Mouse (Mus musculus) kidney, embryonic 16.5 days (tissue): ENCODE results near the gene Cmya5. TPM values are rescaled to one million over a fixed set of nuclear protein-coding genes. Genes with fewer than 3 reads are reported as not detected.
A peak's percentile ranks its signal among the peaks of the same experiment; 100 is the strongest.
"Not testable (repeated sequence)": the region's sequence is repeated elsewhere in the genome, so short reads cannot be mapped to it uniquely, and the experiment has no call there.

Experiments used
- ATAC-seq: fragments of 200-750 bp; cut with Nextera tagmentation; 2 replicates; pipeline ENCODE4 v1.8.0; 2017; ENCODE audit warnings: moderate TSS enrichment; ENCODE audit not compliant: low FRiP score, low TSS enrichment
- H3K27ac ChIP-seq: fragments of 300-500 bp; sonication (generic); 2 replicates; pipeline ENCODE4 v1.5.1; 2014; ENCODE audit warnings: low read length
- H3K27me3 ChIP-seq: fragments of 300-500 bp; sonication (generic); 2 replicates; pipeline ENCODE4 v1.6.1; 2014; ENCODE audit warnings: low read length, control low read depth, mixed read lengths; ENCODE audit not compliant: insufficient read depth
- H3K36me3 ChIP-seq: fragments of 300-500 bp; sonication (generic); 2 replicates; pipeline ENCODE4 v1.6.1; 2014; ENCODE audit warnings: low read length, control low read depth, mixed read lengths; ENCODE audit not compliant: insufficient read depth
- H3K4me1 ChIP-seq: fragments of 300-500 bp; sonication (generic); 2 replicates; pipeline ENCODE4 v1.6.1; 2014; ENCODE audit warnings: low read length, control low read depth, mixed read lengths; ENCODE audit not compliant: insufficient read depth
- H3K4me2 ChIP-seq: fragments of 300-500 bp; sonication (generic); replicated peaks from 2 replicates; pipeline ENCODE4 v1.6.1; 2014; ENCODE audit warnings: low read depth, low read length
- H3K4me3 ChIP-seq: fragments of 300-500 bp; sonication (generic); 2 replicates; pipeline ENCODE4 v1.5.1; 2014; ENCODE audit warnings: mild to moderate bottlenecking, low read length
- H3K9ac ChIP-seq: fragments of 300-500 bp; sonication (generic); replicated peaks from 2 replicates; pipeline ENCODE4 v1.6.1; 2014; ENCODE audit warnings: low read length
- H3K9me3 ChIP-seq: fragments of 300-500 bp; sonication (generic); 2 replicates; pipeline ENCODE4 v1.6.1; 2016; ENCODE audit warnings: low read length, control low read depth
- WGBS: fragments of 180-500 bp; shearing (Covaris S2); extraction: QIAGEN DNeasy Blood & Tissue Kit; methylation state at CpG from one replicate; pipeline ENCODE4 v1.1.7; 2014; 5-methylcytosine and 5-hydroxymethylcytosine counted together
- polyA plus RNA-seq: library from polyadenylated mRNA; unstranded; fragments of >200 nt; fragmentation: Nextera tagmentation; extraction: Ambion mirVana; gene quantifications from 2 replicates; pipeline ENCODE4 v1.2.1, GENCODE M21; 2015

Cmya5 gene
- polyA plus RNA-seq, 1 experiment from 2014 or later, result 0.11 TPM

GRCm38 (mm10) chr13:93093697-93094096 is 50.8 kb downstream of the Cmya5 start:
- no peaks in the 10 kb centered on the region for H3K27me3 ChIP-seq
- no peak for ATAC-seq
- no peak overlapping the region for H3K27ac ChIP-seq
- 94% methylated on average over 5 of the region's 5 CpGs for WGBS
- no peak overlapping the region for H3K4me2 ChIP-seq
- H3K4me3 ChIP-seq, result no peak overlapping the region
- H3K9ac ChIP-seq, result no peak overlapping the region
- no peaks in the 10 kb centered on the region for H3K36me3 ChIP-seq
- no peaks in the 10 kb centered on the region for H3K4me1 ChIP-seq
- no peaks in the 10 kb centered on the region for H3K9me3 ChIP-seq

- no peak overlapping the region for H3K27ac ChIP-seq
- WGBS, result 62% methylated on average over 2 of the region's 2 CpGs
- no peak overlapping the region for H3K4me2 ChIP-seq
- no peak overlapping the region for H3K4me3 ChIP-seq
- no peak overlapping the region for H3K9ac ChIP-seq
- no peaks in the 10 kb centered on the region for H3K36me3 ChIP-seq
- no peaks in the 10 kb centered on the region for H3K27me3 ChIP-seq
- no peaks in the 10 kb centered on the region for H3K4me1 ChIP-seq
- H3K9me3 ChIP-seq, result no peaks in the 10 kb centered on the region
- no peak for ATAC-seq
Observed at GRCm38 (mm10) chr13:93092916-93093429, 51.6 kb downstream of the Cmya5 start.

DNA sequence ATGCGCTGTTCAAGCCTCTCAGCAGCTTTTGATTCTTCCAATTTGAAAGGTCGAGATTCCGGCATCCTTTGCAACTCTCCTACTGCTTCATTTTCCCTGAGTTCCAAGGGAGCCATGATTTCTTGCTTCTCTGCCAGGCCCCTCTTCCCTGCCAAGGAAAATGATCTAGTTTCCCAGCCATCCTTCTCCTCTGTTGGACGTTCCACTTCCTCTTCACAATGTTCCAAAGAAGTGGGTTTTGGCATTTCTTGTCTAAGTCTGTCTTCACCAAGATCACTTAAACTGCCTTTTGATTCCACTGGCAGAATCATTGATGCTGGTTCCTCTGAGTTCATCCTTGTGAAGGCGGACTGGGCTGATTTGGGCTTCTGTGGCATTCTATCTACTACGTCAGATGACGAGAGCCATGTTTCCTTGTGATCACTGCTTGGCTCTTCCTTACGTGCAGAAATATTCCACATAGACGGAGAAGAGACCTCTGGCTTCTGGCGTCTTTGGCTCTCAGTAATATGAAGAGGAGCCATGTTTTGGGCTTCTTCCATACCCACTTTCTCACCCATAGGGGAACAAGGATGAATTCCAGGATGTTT is 52.6 kb downstream of the Cmya5 start:
- 93% methylated on average over 10 of the region's 10 CpGs for WGBS
- no peak for ATAC-seq
- no peaks in the 10 kb centered on the region for H3K9me3 ChIP-seq

GRCm38 (mm10) chr13:93091176-93091575 is 53.3 kb downstream of the Cmya5 start:
- H3K27me3 ChIP-seq, result no peaks in the 10 kb centered on the region
- H3K4me3 ChIP-seq, result no peak overlapping the region
- H3K4me1 ChIP-seq, result no peaks in the 10 kb centered on the region
- H3K4me2 ChIP-seq, result no peak overlapping the region
- WGBS, result 87% methylated on average over 9 of the region's 9 CpGs
- ATAC-seq, result no peak
- no peak overlapping the region for H3K9ac ChIP-seq
- H3K36me3 ChIP-seq, result no peaks in the 10 kb centered on the region
- H3K9me3 ChIP-seq, result no peaks in the 10 kb centered on the region
- H3K27ac ChIP-seq, result no peak overlapping the region

More for the DNA sequence above, 52.6 kb downstream of the Cmya5 start:
- H3K4me2 ChIP-seq, result no peak overlapping the region
- no peaks in the 10 kb centered on the region for H3K36me3 ChIP-seq
- H3K27ac ChIP-seq, result no peak overlapping the region
- no peaks in the 10 kb centered on the region for H3K27me3 ChIP-seq
- H3K4me1 ChIP-seq, result no peaks in the 10 kb centered on the region
- no peak overlapping the region for H3K4me3 ChIP-seq
- no peak overlapping the region for H3K9ac ChIP-seq

GRCm38 (mm10) chr13:93089481-93089880 is 55.0 kb downstream of the Cmya5 start:
- H3K36me3 ChIP-seq, result no peaks in the 10 kb centered on the region
- no peaks in the 10 kb centered on the region for H3K9me3 ChIP-seq
- no peaks in the 10 kb centered on the region for H3K4me1 ChIP-seq
- no peak for ATAC-seq
- 67% methylated on average over 5 of the region's 5 CpGs for WGBS
- H3K4me3 ChIP-seq, result no peak overlapping the region
- H3K9ac ChIP-seq, result no peak overlapping the region
- no peak overlapping the region for H3K27ac ChIP-seq
- H3K4me2 ChIP-seq, result no peak overlapping the region
- H3K27me3 ChIP-seq, result no peaks in the 10 kb centered on the region

GRCm38 (mm10) chr13:93085711-93086110 is 58.8 kb downstream of the Cmya5 start:
- H3K4me2 ChIP-seq, result no peak overlapping the region
- 84% methylated on average over 4 of the region's 4 CpGs for WGBS
- no peaks in the 10 kb centered on the region for H3K27me3 ChIP-seq
- no peaks in the 10 kb centered on the region for H3K4me1 ChIP-seq
- H3K9ac ChIP-seq, result no peak overlapping the region
- no peak for ATAC-seq
- H3K4me3 ChIP-seq, result no peak overlapping the region
- no peaks in the 10 kb centered on the region for H3K36me3 ChIP-seq
- no peaks in the 10 kb centered on the region for H3K9me3 ChIP-seq
- no peak overlapping the region for H3K27ac ChIP-seq

GRCm38 (mm10) chr13:93082324-93082723 is 62.2 kb downstream of the Cmya5 start:
- not testable (repeated sequence) for H3K9ac ChIP-seq, H3K27ac ChIP-seq, H3K27me3 ChIP-seq, ATAC-seq, H3K4me3 ChIP-seq, H3K4me1 ChIP-seq, H3K36me3 ChIP-seq, H3K9me3 ChIP-seq, H3K4me2 ChIP-seq
- WGBS, result 77% methylated on average over 1 of the region's 1 CpGs

GRCm38 (mm10) chr13:93080859-93081258 is 63.7 kb downstream of the Cmya5 start:
- no peaks in the 10 kb centered on the region for H3K27me3 ChIP-seq
- no peak overlapping the region for H3K27ac ChIP-seq
- H3K9ac ChIP-seq, result no peak overlapping the region
- H3K9me3 ChIP-seq, result 0 out of 2 replicates have a peak, but pooled peaks cover 3% of the 10 kb centered on the region
- H3K4me3 ChIP-seq, result no peak overlapping the region
- H3K36me3 ChIP-seq, result no peaks in the 10 kb centered on the region
- WGBS, result 88% methylated on average over 2 of the region's 2 CpGs
- no peak for ATAC-seq
- no peaks in the 10 kb centered on the region for H3K4me1 ChIP-seq
- H3K4me2 ChIP-seq, result no peak overlapping the region

DNA sequence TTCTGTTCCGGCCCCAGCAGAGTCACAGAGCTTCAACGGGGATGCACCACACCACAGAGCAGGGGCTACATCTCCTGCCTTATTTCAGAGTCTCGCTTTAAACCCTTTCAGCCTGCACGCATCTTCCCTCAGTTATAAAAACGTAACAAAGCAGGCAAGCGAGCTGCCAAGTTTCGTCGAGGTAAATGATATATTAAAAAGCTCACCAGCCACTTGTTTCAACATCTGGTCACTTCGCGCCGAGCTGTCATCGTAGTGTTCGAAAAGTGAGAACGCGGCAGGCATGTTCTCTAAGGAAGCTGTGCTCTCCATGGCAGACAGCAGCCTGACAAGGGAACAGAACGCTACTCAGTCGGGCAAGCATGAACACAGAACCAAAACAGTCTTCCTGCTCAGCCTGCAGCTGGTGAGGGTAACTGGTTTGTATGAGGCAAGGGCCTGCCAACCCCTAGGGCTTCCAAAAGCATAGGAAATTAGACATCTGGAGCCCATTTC is 70.3 kb downstream of the Cmya5 start:
- H3K4me3 ChIP-seq, result no peak overlapping the region
- no peaks in the 10 kb centered on the region for H3K27me3 ChIP-seq
- no peaks in the 10 kb centered on the region for H3K36me3 ChIP-seq
- H3K4me1 ChIP-seq, result peaks cover 5% of the 10 kb centered on the region; the same call in 1 of the 2 replicates
- H3K9ac ChIP-seq, result no peak overlapping the region
- 40% methylated on average over 17 of the region's 17 CpGs for WGBS
- 0 out of 2 replicates have a peak, but pooled peaks cover 3% of the 10 kb centered on the region for H3K9me3 ChIP-seq
- no peak overlapping the region for H3K27ac ChIP-seq
- 0 out of 2 replicates have a peak overlapping the region, but pooled peaks have one; percentile 2 for H3K4me2 ChIP-seq
- no peak for ATAC-seq

GRCm38 (mm10) chr13:93073595-93073994 is 70.9 kb downstream of the Cmya5 start:
- no peaks in the 10 kb centered on the region for H3K27me3 ChIP-seq
- H3K4me1 ChIP-seq, result peaks cover 5% of the 10 kb centered on the region; the same call in 1 of the 2 replicates
- 37% methylated on average over 2 of the region's 2 CpGs for WGBS
- H3K9ac ChIP-seq, result no peak overlapping the region
- H3K4me3 ChIP-seq, result no peak overlapping the region
- H3K4me2 ChIP-seq, result no peak overlapping the region
- H3K9me3 ChIP-seq, result 0 out of 2 replicates have a peak, but pooled peaks cover 3% of the 10 kb centered on the region
- ATAC-seq, result no peak
- no peak overlapping the region for H3K27ac ChIP-seq
- no peaks in the 10 kb centered on the region for H3K36me3 ChIP-seq
